In the genomic region with DNA sequence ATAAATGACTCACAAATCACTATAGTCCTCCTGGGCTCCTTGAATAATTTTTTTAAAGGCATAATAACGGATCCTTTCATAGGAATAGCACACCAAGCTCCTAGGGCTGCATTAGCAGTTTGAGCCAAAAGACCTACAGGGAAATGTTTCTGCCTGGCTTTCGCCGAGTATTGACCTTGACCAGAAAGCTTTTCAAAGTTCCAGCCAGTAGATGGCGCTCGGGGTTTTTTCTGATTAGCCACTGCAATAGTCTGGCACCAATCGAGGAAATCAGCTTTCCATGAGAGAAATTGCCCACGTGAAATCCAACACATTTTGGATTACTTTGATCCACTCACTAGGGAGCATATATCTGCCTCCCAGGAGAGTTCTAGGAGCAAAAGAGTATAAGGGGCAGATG, we compare ENCODE assay signal across 9 mouse cellular contexts. TPM values are rescaled to one million over a fixed set of nuclear protein-coding genes. Genes with fewer than 3 reads are reported as not detected.
DNase-seq lines count a peak whose midpoint lies in the region; ATAC-seq and TF ChIP-seq lines count a peak whose summit lies in the region.
"Had no signal": no experiment of that assay in that cellular context is flagged by ENCODE, and none has a peak within 500 bp of the region (broad histone marks: within the 10 kb centered on the region; RNA-seq: fewer than 3 reads in every experiment).

No protein-coding gene starts in this region.

- H3K36me3 ChIP-seq in kidney, embryonic 15.5 days = no peaks in the 10 kb centered on the region
- H3K36me3 ChIP-seq in MEL (ENCODE audit: control insufficient read depth in 1 of 2, insufficient read depth in 2 of 2, low read length in 2 of 2) = no peaks in the 10 kb centered on the region
- no peaks in the 10 kb centered on the region for H3K36me3 ChIP-seq in limb, embryonic 14.5 days (ENCODE audit: control insufficient read depth, insufficient read depth, low read length)
- no peaks in the 10 kb centered on the region for H3K36me3 ChIP-seq in hindbrain, embryonic 13.5 days
- H3K36me3 ChIP-seq: hindbrain, embryonic 15.5 days had no signal

- H3K27ac ChIP-seq in kidney, embryonic 15.5 days = no peak overlapping the region
- no peak overlapping the region for H3K27ac ChIP-seq in MEL (ENCODE audit: control insufficient read depth, low read depth, low read length)
- no peak overlapping the region for H3K27ac ChIP-seq in limb, embryonic 14.5 days (replicated peaks; ENCODE audit: low read depth, low read length)
- H3K27ac ChIP-seq in hindbrain, embryonic 13.5 days = no peak overlapping the region
- H3K27ac ChIP-seq: hindbrain, embryonic 15.5 days had no signal

- intact Hi-C loops in heart, postnatal 36 days (cut with DNase I) = loop anchor here (5.0 kb wide), 1 partner anchor 94 kb away; no protein-coding TSS in a partner anchor

- no peak for TF ChIP-seq EP300 in MEL (IDR thresholded peaks at IDR 0.05; ENCODE audit: low read depth in 1 of 2, low read length in 2 of 2)

- ATAC-seq in kidney, embryonic 15.5 days (replicated peaks; ENCODE audit: low FRiP score) = no peak
- no peak for ATAC-seq in limb, embryonic 14.5 days (ENCODE audit: low FRiP score, low read depth)
- ATAC-seq in megakaryocyte progenitor cell, adult 5-6 weeks (replicated peaks; ENCODE audit: poor library complexity) = no peak
- no peak for ATAC-seq in hindbrain, embryonic 13.5 days (ENCODE audit: low FRiP score)

- DNase-seq in kidney, adult 11 months = peak; percentile 8
- DNase-seq in MEL (ENCODE audit: low read depth, low spot score) = peak; percentile 12
- peak; percentile 62 to 69 for DNase-seq in adrenal gland, postnatal 36 days
- DNase-seq in heart, postnatal 36 days = peak; percentile 25 to 63
- DNase-seq in limb, embryonic 14.5 days (ENCODE audit: low spot score) = peak; percentile 5

- no peak overlapping the region for H3K9ac ChIP-seq in kidney, embryonic 15.5 days
- H3K9ac ChIP-seq in MEL (ENCODE audit: control insufficient read depth, low read depth, low read length, poor library complexity, severe bottlenecking) = no peak overlapping the region
- H3K9ac ChIP-seq in limb, embryonic 14.5 days (ENCODE audit: low read depth, low read length, severe bottlenecking) = no peak overlapping the region
- H3K9ac ChIP-seq in hindbrain, embryonic 13.5 days = no peak overlapping the region
- H3K9ac ChIP-seq: hindbrain, embryonic 15.5 days had no signal

- H3K4me2 ChIP-seq in kidney, embryonic 15.5 days = no peak overlapping the region
- H3K4me2 ChIP-seq in limb, embryonic 14.5 days (replicated peaks; ENCODE audit: low read depth, low read length, severe bottlenecking) = no peak overlapping the region
- H3K4me2 ChIP-seq in hindbrain, embryonic 13.5 days = no peak overlapping the region
- H3K4me2 ChIP-seq: hindbrain, embryonic 15.5 days had no signal

- TF ChIP-seq RAD21 in MEL (IDR thresholded peaks at IDR 0.05; ENCODE audit: low read depth, low read length) = peak; percentile 30

- no peak overlapping the region for H3K4me3 ChIP-seq in kidney, embryonic 15.5 days (replicated peaks)
- no peak overlapping the region for H3K4me3 ChIP-seq in MEL (ENCODE audit: control insufficient read depth in 1 of 2, insufficient read depth in 1 of 2, low read depth in 2 of 2, low read length in 2 of 2)
- H3K4me3 ChIP-seq in limb, embryonic 14.5 days (replicated peaks; ENCODE audit: low read length) = no peak overlapping the region
- H3K4me3 ChIP-seq in hindbrain, embryonic 13.5 days = no peak overlapping the region
- H3K4me3 ChIP-seq: hindbrain, embryonic 15.5 days had no signal

- H3K4me1 ChIP-seq in kidney, embryonic 15.5 days = no peaks in the 10 kb centered on the region
- H3K4me1 ChIP-seq in MEL (ENCODE audit: control insufficient read depth in 1 of 2, insufficient read depth in 2 of 2, low read length in 2 of 2) = no peaks in the 10 kb centered on the region
- H3K4me1 ChIP-seq in limb, embryonic 14.5 days (ENCODE audit: control insufficient read depth, insufficient read depth, low read length) = no peaks in the 10 kb centered on the region
- H3K4me1 ChIP-seq in hindbrain, embryonic 13.5 days (replicated peaks) = no peaks in the 10 kb centered on the region
- H3K4me1 ChIP-seq: hindbrain, embryonic 15.5 days had no signal

- peaks cover 14% of the 10 kb centered on the region; the same call in 1 of the 2 replicates for H3K9me3 ChIP-seq in kidney, embryonic 15.5 days (replicated peaks)
- no peaks in the 10 kb centered on the region for H3K9me3 ChIP-seq in MEL (replicated peaks; ENCODE audit: insufficient read depth, low read length)
- H3K9me3 ChIP-seq in limb, embryonic 14.5 days (ENCODE audit: control insufficient read depth, low read length) = peaks cover 10% of the 10 kb centered on the region; the same call in 1 of the 2 replicates
- H3K9me3 ChIP-seq in hindbrain, embryonic 13.5 days = peaks cover 21% of the 10 kb centered on the region
- H3K9me3 ChIP-seq: hindbrain, embryonic 15.5 days had no signal

- no peak for TF ChIP-seq POLR2A in MEL (IDR thresholded peaks at IDR 0.05; ENCODE audit: control insufficient read depth in 1 of 2, insufficient read depth in 1 of 2, low read depth in 1 of 2, low read length in 2 of 2, poor library complexity in 1 of 2)
- no peak for TF ChIP-seq POLR2A in limb, embryonic 14.5 days (IDR thresholded peaks at IDR 0.05; ENCODE audit: borderline replicate concordance, extremely low read depth, insufficient read depth, insufficient read length)

- H3K79me2 ChIP-seq in MEL (ENCODE audit: control insufficient read depth, insufficient read depth, low read length, poor library complexity) = no peaks in the 10 kb centered on the region

- TF ChIP-seq CTCF in MEL (IDR thresholded peaks at IDR 0.05 in 2 of 3, conservative IDR thresholded peaks at IDR 0.05 in 1 of 3; ENCODE audit: control insufficient read depth in 1 of 3, insufficient read depth in 1 of 3, low read depth in 2 of 3, low read length in 3 of 3, poor library complexity in 1 of 3, severe bottlenecking in 1 of 3) = peak; percentile 15 to 41 (median 33); a peak in 4 of 6 replicates

- H3K27me3 ChIP-seq in kidney, embryonic 15.5 days = no peaks in the 10 kb centered on the region
- no peaks in the 10 kb centered on the region for H3K27me3 ChIP-seq in MEL (ENCODE audit: control insufficient read depth in 1 of 2, insufficient read depth in 2 of 2, low read length in 2 of 2)
- no peaks in the 10 kb centered on the region for H3K27me3 ChIP-seq in limb, embryonic 14.5 days (ENCODE audit: control insufficient read depth, insufficient read depth, low read length)
- no peaks in the 10 kb centered on the region for H3K27me3 ChIP-seq in hindbrain, embryonic 13.5 days
- H3K27me3 ChIP-seq: hindbrain, embryonic 15.5 days had no signal

- WGBS in kidney, embryonic 15.5 days = 67% methylated on average over 7 of the region's 7 CpGs
- 65% methylated on average over 7 of the region's 7 CpGs for WGBS in limb, embryonic 14.5 days
- WGBS in hindbrain, embryonic 13.5 days = 66% methylated on average over 7 of the region's 7 CpGs

TF ChIP-seq in MEL, 35 proteins besides CTCF, POLR2A, EP300 and RAD21:
- TF ChIP-seq ETS1 (IDR thresholded peaks at IDR 0.05; ENCODE audit: low read depth, low read length) = no peak
- no peak for TF ChIP-seq ZKSCAN1 (IDR thresholded peaks at IDR 0.05; ENCODE audit: low read depth, low read length)
- no peak for TF ChIP-seq NRF1 (IDR thresholded peaks at IDR 0.05; ENCODE audit: insufficient read depth, low read depth, low read length, poor library complexity, severe bottlenecking)
- no peak for TF ChIP-seq E2F4 (IDR thresholded peaks at IDR 0.05; ENCODE audit: borderline replicate concordance, low read depth, low read length)
- TF ChIP-seq CHD2 (IDR thresholded peaks at IDR 0.05; ENCODE audit: low read length) = no peak
- no peak for TF ChIP-seq POLR2AphosphoS5 (IDR thresholded peaks at IDR 0.05; ENCODE audit: borderline replicate concordance, low read depth, low read length)
- no peak for TF ChIP-seq TCF12 (IDR thresholded peaks at IDR 0.05; ENCODE audit: low read depth, low read length)
- no peak for TF ChIP-seq ZMIZ1 (IDR thresholded peaks at IDR 0.05; ENCODE audit: low read depth, low read length)
- TF ChIP-seq SIN3A (IDR thresholded peaks at IDR 0.05; ENCODE audit: low read length) = no peak
- TF ChIP-seq TAL1 (IDR thresholded peaks at IDR 0.05; ENCODE audit: low read length) = no peak
- no peak for TF ChIP-seq HCFC1 (IDR thresholded peaks at IDR 0.05; ENCODE audit: low read depth, low read length)

RNA-seq across cellular contexts. Expression of gene Mup21, which starts 17.0 kb away (rescaled TPM):
- not detected in 2 replicates for polyA plus RNA-seq in kidney, embryonic 15.5 days (2015; fragmentation: Nextera tagmentation; extraction: Ambion mirVana)
- not detected in 2 replicates for total RNA-seq in MEL (2012; rRNA removed)
- polyA plus RNA-seq in MEL (2012; ENCODE audit: insufficient read depth in 1 of 2, insufficient read length in 2 of 2, low read depth in 1 of 2, low replicate concordance in 2 of 2, missing spikeins in 1 of 2) = not detected
- not detected for total RNA-seq in adrenal gland, postnatal 36 days (2021)
- not detected for total RNA-seq in heart, postnatal 36 days (2021)
- polyA plus RNA-seq in limb, embryonic 14.5 days (2012; rRNA removed) = not detected in 2 replicates
- polyA plus RNA-seq in limb, embryonic 14.5 days (2014; fragmentation: Nextera tagmentation; extraction: Ambion mirVana) = not detected in 2 replicates
- total RNA-seq in megakaryocyte progenitor cell, adult 5-6 weeks (2015) = not detected in 2 replicates
- total RNA-seq in megakaryocyte progenitor cell, adult 5-6 weeks (2017) = not detected in 2 replicates
- not detected in 2 replicates for polyA plus RNA-seq in hindbrain, embryonic 13.5 days (2015; fragmentation: Nextera tagmentation; extraction: Ambion mirVana)
- polyA plus RNA-seq: hindbrain, embryonic 15.5 days had no signal

RNA-seq across cellular contexts. Expression of gene Mup3, which starts 46.6 kb away (rescaled TPM):
- polyA plus RNA-seq in kidney, embryonic 15.5 days (2015; fragmentation: Nextera tagmentation; extraction: Ambion mirVana) = not detected in 2 replicates
- total RNA-seq in MEL (2012; rRNA removed) = not detected in 2 replicates
- not detected for polyA plus RNA-seq in MEL (2012; ENCODE audit: insufficient read depth in 1 of 2, insufficient read length in 2 of 2, low read depth in 1 of 2, low replicate concordance in 2 of 2, missing spikeins in 1 of 2)
- total RNA-seq in adrenal gland, postnatal 36 days (2021) = 1 to 10 TPM in 1 of 2 experiments, under 1 TPM in 1; 0.82 to 3.5 TPM
- not detected for total RNA-seq in heart, postnatal 36 days (2021)
- not detected in 2 replicates for polyA plus RNA-seq in limb, embryonic 14.5 days (2012; rRNA removed)
- polyA plus RNA-seq in limb, embryonic 14.5 days (2014; fragmentation: Nextera tagmentation; extraction: Ambion mirVana) = not detected in 2 replicates
- not detected in 2 replicates for total RNA-seq in megakaryocyte progenitor cell, adult 5-6 weeks (2015)
- total RNA-seq in megakaryocyte progenitor cell, adult 5-6 weeks (2017) = not detected in 2 replicates
- polyA plus RNA-seq in hindbrain, embryonic 13.5 days (2015; fragmentation: Nextera tagmentation; extraction: Ambion mirVana) = not detected in 2 replicates
- polyA plus RNA-seq: hindbrain, embryonic 15.5 days had no signal

Comparison
In these comparisons a context has a peak if more than half of its experiments do, and no peak if none do; other contexts are left out.
1. DNase-seq: peak in every context shown above with its lines; median percentile 66 in adrenal gland, postnatal 36 days; 44 in heart, postnatal 36 days; 12 in MEL; 8 in kidney, adult 11 months; 5 in limb, embryonic 14.5 days.